Mouse (Mus musculus) stomach, embryonic 14.5 days (tissue): ENCODE measurements at regions not wholly inside any gene's neighbourhood (a gene's known extent, or its start where the extent isn't known, plus 50 kb on each side); places are given as distances from the start of the nearest gene placed in this dataset.
A peak's percentile ranks its signal among the peaks of the same experiment; 100 is the strongest.

Experiments
- ATAC-seq: fragments of 200-750 bp; cut with Nextera tagmentation; 2 replicates; pipeline ENCODE4 v1.8.0; 2017; ENCODE audit warnings: low read depth, moderate TSS enrichment; ENCODE audit not compliant: insufficient number of reproducible peaks, insufficient read depth, low FRiP score
- H3K27ac ChIP-seq: fragments of 300-500 bp; sonication (generic); 2 replicates; pipeline ENCODE4 v1.5.1; 2014; ENCODE audit warnings: mild to moderate bottlenecking, low read length, moderate library complexity, mixed read lengths
- H3K27me3 ChIP-seq: fragments of 300-500 bp; sonication (generic); 2 replicates; pipeline ENCODE4 v1.6.1; 2014; ENCODE audit warnings: low read length, control low read depth, mixed read lengths; ENCODE audit not compliant: control insufficient read depth, insufficient read depth
- H3K36me3 ChIP-seq: fragments of 300-500 bp; sonication (generic); 2 replicates; pipeline ENCODE4 v1.6.1; 2014; ENCODE audit warnings: mild to moderate bottlenecking, control low read depth, low read length, moderate library complexity, mixed read lengths; ENCODE audit not compliant: control insufficient read depth, insufficient read depth
- H3K4me1 ChIP-seq: fragments of 300-500 bp; sonication (generic); 2 replicates; pipeline ENCODE4 v1.6.1; 2014; ENCODE audit warnings: low read length, control low read depth, mixed read lengths; ENCODE audit not compliant: control insufficient read depth, insufficient read depth
- H3K4me2 ChIP-seq: fragments of 300-500 bp; sonication (generic); replicated peaks from 2 replicates; pipeline ENCODE4 v1.6.1; 2014; ENCODE audit warnings: low read depth, low read length, control low read depth
- H3K4me3 ChIP-seq: fragments of 300-500 bp; sonication (generic); 2 replicates; pipeline ENCODE4 v1.5.1; 2014; ENCODE audit warnings: low read depth, low read length, control low read depth
- H3K9ac ChIP-seq: fragments of 300-500 bp; sonication (generic); replicated peaks from 2 replicates; pipeline ENCODE4 v1.6.1; 2014; ENCODE audit warnings: low read depth, mild to moderate bottlenecking, control low read depth, low read length, moderate library complexity, mixed read lengths
- H3K9me3 ChIP-seq: fragments of 300-500 bp; sonication (generic); 2 replicates; pipeline ENCODE4 v1.6.1; 2016; ENCODE audit warnings: low read depth, low read length, control low read depth; ENCODE audit not compliant: control insufficient read depth
- WGBS: fragments of 180-500 bp; shearing (Covaris S2); extraction: QIAGEN DNeasy Blood & Tissue Kit; methylation state at CpG from one replicate; pipeline ENCODE4 v1.1.7; 2014; 5-methylcytosine and 5-hydroxymethylcytosine counted together

- Histone ChIP-seq H3K9ac (no peak overlapping the region), H3K36me3 (no peaks in the 10 kb centered on the region), H3K27ac (no peak overlapping the region), H3K4me1 (peaks cover 6% of the 10 kb centered on the region; the same call in 1 of the 2 replicates), H3K9me3 (no peaks in the 10 kb centered on the region), H3K4me3 (no peak overlapping the region), H3K27me3 (no peaks in the 10 kb centered on the region), H3K4me2 (no peak overlapping the region)
- ATAC-seq = no peak
- WGBS = 77% methylated on average over 6 of the region's 6 CpGs
Measured at GRCm38 (mm10) chr5:118966901-118967300, 406.4 kb downstream of the Med13l start.

- H3K4me1 ChIP-seq = peaks cover 6% of the 10 kb centered on the region; the same call in 1 of the 2 replicates
- no peaks in the 10 kb centered on the region for H3K27me3 ChIP-seq
- no peak overlapping the region for H3K27ac ChIP-seq
- no peak overlapping the region for H3K9ac ChIP-seq
- WGBS = 32% methylated on average over 11 of the region's 11 CpGs
- ATAC-seq = peak; percentile 46; the same call in 1 of the 2 replicates
- H3K4me3 ChIP-seq = no peak overlapping the region
- H3K4me2 ChIP-seq = no peak overlapping the region
- no peaks in the 10 kb centered on the region for H3K36me3 ChIP-seq
- H3K9me3 ChIP-seq = no peaks in the 10 kb centered on the region
Measured at GRCm38 (mm10) chr5:118967718-118968117, 407.2 kb downstream of the Med13l start.

GRCm38 (mm10) chr5:118975147-118975546 lies 414.7 kb downstream of the Med13l start:
- no peaks in the 10 kb centered on the region for H3K27me3 ChIP-seq
- 66% methylated on average over 10 of the region's 10 CpGs for WGBS
- H3K9ac ChIP-seq = no peak overlapping the region
- no peak overlapping the region for H3K27ac ChIP-seq
- H3K4me1 ChIP-seq = no peaks in the 10 kb centered on the region
- H3K4me2 ChIP-seq = no peak overlapping the region
- H3K4me3 ChIP-seq = no peak overlapping the region
- H3K36me3 ChIP-seq = no peaks in the 10 kb centered on the region
- no peak for ATAC-seq
- no peaks in the 10 kb centered on the region for H3K9me3 ChIP-seq

GRCm38 (mm10) chr5:118978921-118979630 lies 418.6 kb downstream of the Med13l start:
- WGBS = 70% methylated on average over 11 of the region's 11 CpGs
- H3K36me3 ChIP-seq = no peaks in the 10 kb centered on the region
- H3K9ac ChIP-seq = no peak overlapping the region
- H3K4me3 ChIP-seq = no peak overlapping the region
- H3K27ac ChIP-seq = no peak overlapping the region
- no peaks in the 10 kb centered on the region for H3K27me3 ChIP-seq
- no peak for ATAC-seq
- H3K4me2 ChIP-seq = no peak overlapping the region
- no peaks in the 10 kb centered on the region for H3K4me1 ChIP-seq
- no peaks in the 10 kb centered on the region for H3K9me3 ChIP-seq

GRCm38 (mm10) chr5:118981046-118981445 lies 420.6 kb downstream of the Med13l start:
- no peak overlapping the region for H3K4me3 ChIP-seq
- H3K4me1 ChIP-seq = no peaks in the 10 kb centered on the region
- no peak overlapping the region for H3K27ac ChIP-seq
- H3K9ac ChIP-seq = no peak overlapping the region
- H3K4me2 ChIP-seq = no peak overlapping the region
- 38% methylated on average over 16 of the region's 16 CpGs for WGBS
- no peaks in the 10 kb centered on the region for H3K9me3 ChIP-seq
- peak; percentile 12; the same call in 1 of the 2 replicates for ATAC-seq
- no peaks in the 10 kb centered on the region for H3K27me3 ChIP-seq
- no peaks in the 10 kb centered on the region for H3K36me3 ChIP-seq

- H3K4me1 ChIP-seq = no peaks in the 10 kb centered on the region
- no peaks in the 10 kb centered on the region for H3K9me3 ChIP-seq
- no peak for ATAC-seq
- H3K27me3 ChIP-seq = no peaks in the 10 kb centered on the region
- H3K9ac ChIP-seq = no peak overlapping the region
- 91% methylated on average over 3 of the region's 3 CpGs for WGBS
- H3K36me3 ChIP-seq = no peaks in the 10 kb centered on the region
- H3K4me3 ChIP-seq = no peak overlapping the region
- H3K4me2 ChIP-seq = no peak overlapping the region
- H3K27ac ChIP-seq = no peak overlapping the region
Measured at GRCm38 (mm10) chr5:118984251-118984650, 423.8 kb downstream of the Med13l start.

GRCm38 (mm10) chr5:118984797-118985408 lies 424.4 kb downstream of the Med13l start:
- WGBS = 66% methylated on average over 9 of the region's 9 CpGs
- no peak overlapping the region for H3K9ac ChIP-seq
- H3K27ac ChIP-seq = no peak overlapping the region
- H3K27me3 ChIP-seq = no peaks in the 10 kb centered on the region
- H3K4me3 ChIP-seq = no peak overlapping the region
- H3K4me1 ChIP-seq = no peaks in the 10 kb centered on the region
- H3K9me3 ChIP-seq = no peaks in the 10 kb centered on the region
- ATAC-seq = peak; percentile 71; the same call in 1 of the 2 replicates
- H3K36me3 ChIP-seq = no peaks in the 10 kb centered on the region
- no peak overlapping the region for H3K4me2 ChIP-seq

GRCm38 (mm10) chr5:118987376-118988000 lies 427.0 kb downstream of the Med13l start:
- no peak for ATAC-seq
- Histone ChIP-seq H3K27me3 (no peaks in the 10 kb centered on the region), H3K4me1 (no peaks in the 10 kb centered on the region), H3K4me2 (no peak overlapping the region), H3K4me3 (no peak overlapping the region), H3K27ac (no peak overlapping the region), H3K9me3 (no peaks in the 10 kb centered on the region), H3K9ac (no peak overlapping the region), H3K36me3 (no peaks in the 10 kb centered on the region)
- WGBS = 57% methylated on average over 10 of the region's 10 CpGs
